Mouse (Mus musculus) olfactory bulb, adult 2 months (tissue): Measurements from ENCODE around the gene Zbtb22. TPM values are rescaled to one million over a fixed set of nuclear protein-coding genes. Genes with fewer than 3 reads are reported as not detected.

Experiments
- H3K27ac ChIP-seq: fragments of 200-500 bp; 2 replicates; pipeline ENCODE4 v1.5.1; 2012; ENCODE audit warnings: low read depth, low read length; ENCODE audit not compliant: insufficient read depth
- H3K4me1 ChIP-seq: fragments of 200-500 bp; 2 replicates; pipeline ENCODE4 v1.6.1; 2012; ENCODE audit warnings: low read length; ENCODE audit not compliant: control insufficient read depth, insufficient read depth
- H3K4me3 ChIP-seq: fragments of 200-500 bp; 2 replicates; pipeline ENCODE4 v1.5.1; 2012; ENCODE audit warnings: mild to moderate bottlenecking, low read depth, low read length, moderate library complexity; ENCODE audit not compliant: insufficient read depth
- CTCF ChIP-seq: fragments of 200-500 bp; IDR thresholded peaks from 2 replicates; pipeline ENCODE4 v1.5.1; 2012; ENCODE audit warnings: low read depth, mild to moderate bottlenecking, low read length, moderate library complexity; ENCODE audit not compliant: insufficient read depth
- POLR2A ChIP-seq: fragments of 200-500 bp; IDR thresholded peaks from 2 replicates; pipeline ENCODE4 v1.6.1; 2012; ENCODE audit warnings: mild to moderate bottlenecking, low read depth, low read length, moderate library complexity; ENCODE audit not compliant: insufficient read depth
- WGBS: fragments of 180-500 bp; shearing (Covaris S2); methylation state at CpG from one replicate; pipeline ENCODE4 v1.1.7; 2018; 5-methylcytosine and 5-hydroxymethylcytosine counted together
- polyA plus RNA-seq: library from polyadenylated mRNA; stranded (reverse); fragments of >200 nt; gene quantifications from 2 replicates; pipeline ENCODE4 v1.2.4, GENCODE M21; 2012; ENCODE audit warnings: low replicate concordance; ENCODE audit not compliant: missing spikeins, insufficient read depth, insufficient read length

Gene Zbtb22
- polyA plus RNA-seq, 1 experiment: not detected

DNA sequence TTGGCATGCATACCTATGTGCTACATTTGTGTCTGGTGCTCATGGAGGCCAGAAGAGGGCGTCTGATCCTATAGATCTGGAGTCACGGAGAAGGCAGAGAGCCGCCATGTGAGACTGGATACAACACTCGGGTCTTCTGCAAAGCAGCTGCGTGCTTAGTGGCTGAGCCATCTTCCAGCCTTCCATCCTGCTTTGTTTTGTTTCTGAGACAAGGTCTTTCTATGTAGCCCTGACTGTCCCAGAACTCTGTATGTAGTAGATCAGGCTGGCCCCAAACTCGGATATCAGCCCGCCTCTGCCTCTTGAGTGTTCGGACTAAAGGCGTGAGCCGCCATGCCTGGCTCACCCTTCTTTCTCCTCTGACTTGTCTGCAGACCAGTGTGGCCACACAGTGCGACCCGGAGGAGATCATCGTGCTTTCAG, 724 bp upstream of the Zbtb22 start:
- TF ChIP-seq CTCF: no peak
- TF ChIP-seq POLR2A: no peak
- peaks cover 36% of the 10 kb centered on the region for H3K4me1 ChIP-seq
- no peak overlapping the region for H3K4me3 ChIP-seq
- H3K27ac ChIP-seq: no peak overlapping the region
- WGBS: 57% methylated on average over 13 of the region's 13 CpGs

DNA sequence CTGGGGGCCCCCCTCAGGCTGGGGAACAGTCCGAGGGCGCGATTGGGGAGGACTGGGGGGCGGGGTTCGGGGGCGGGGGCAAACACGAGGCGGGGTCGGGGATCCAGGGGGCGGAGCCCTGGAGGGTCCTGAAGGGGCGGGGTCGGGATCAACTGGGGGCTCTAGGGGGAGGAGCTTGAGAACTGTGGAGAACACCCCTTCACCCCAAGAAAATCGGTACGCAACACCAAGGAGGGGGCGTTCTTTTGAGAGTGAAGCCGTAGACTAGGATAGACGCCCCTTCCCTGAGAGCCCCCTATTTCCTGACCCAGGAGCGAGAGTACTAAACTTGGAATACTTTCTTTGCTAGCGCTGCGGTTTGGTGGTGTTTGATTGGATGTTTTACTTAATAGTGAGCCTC, 590 bp downstream of the Zbtb22 start:
- H3K27ac ChIP-seq: no peak overlapping the region
- TF ChIP-seq CTCF (no peak), POLR2A (no peak)
- peaks cover 37% of the 10 kb centered on the region for H3K4me1 ChIP-seq
- H3K4me3 ChIP-seq: peak overlapping the region; percentile 50
- WGBS: 1% methylated on average over 19 of the region's 20 CpGs

- Histone ChIP-seq H3K4me3 (peak overlapping the region; percentile 50; the same call in 1 of the 2 replicates), H3K27ac (no peak overlapping the region), H3K4me1 (peaks cover 34% of the 10 kb centered on the region)
- WGBS: 70% methylated on average over 31 of the region's 31 CpGs
- no peak for TF ChIP-seq CTCF
- TF ChIP-seq POLR2A: no peak
Measured at GRCm38 (mm10) chr17:33916847-33917655, 1.3 kb downstream of the Zbtb22 start.

GRCm38 (mm10) chr17:33917656-33918292, 2.1 kb downstream of the Zbtb22 start:
- Histone ChIP-seq H3K4me3 (no peak overlapping the region), H3K4me1 (peaks cover 34% of the 10 kb centered on the region), H3K27ac (no peak overlapping the region)
- TF ChIP-seq POLR2A (no peak), CTCF (no peak)
- 84% methylated on average over 18 of the region's 18 CpGs for WGBS

- Histone ChIP-seq H3K4me3 (peak overlapping the region; percentile 59; the same call in 1 of the 2 replicates), H3K4me1 (peaks cover 34% of the 10 kb centered on the region), H3K27ac (no peak overlapping the region)
- WGBS: 63% methylated on average over 37 of the region's 37 CpGs
- TF ChIP-seq POLR2A (no peak), CTCF (no peak)
Measured at GRCm38 (mm10) chr17:33918293-33919203, 2.8 kb downstream of the Zbtb22 start.

DNA sequence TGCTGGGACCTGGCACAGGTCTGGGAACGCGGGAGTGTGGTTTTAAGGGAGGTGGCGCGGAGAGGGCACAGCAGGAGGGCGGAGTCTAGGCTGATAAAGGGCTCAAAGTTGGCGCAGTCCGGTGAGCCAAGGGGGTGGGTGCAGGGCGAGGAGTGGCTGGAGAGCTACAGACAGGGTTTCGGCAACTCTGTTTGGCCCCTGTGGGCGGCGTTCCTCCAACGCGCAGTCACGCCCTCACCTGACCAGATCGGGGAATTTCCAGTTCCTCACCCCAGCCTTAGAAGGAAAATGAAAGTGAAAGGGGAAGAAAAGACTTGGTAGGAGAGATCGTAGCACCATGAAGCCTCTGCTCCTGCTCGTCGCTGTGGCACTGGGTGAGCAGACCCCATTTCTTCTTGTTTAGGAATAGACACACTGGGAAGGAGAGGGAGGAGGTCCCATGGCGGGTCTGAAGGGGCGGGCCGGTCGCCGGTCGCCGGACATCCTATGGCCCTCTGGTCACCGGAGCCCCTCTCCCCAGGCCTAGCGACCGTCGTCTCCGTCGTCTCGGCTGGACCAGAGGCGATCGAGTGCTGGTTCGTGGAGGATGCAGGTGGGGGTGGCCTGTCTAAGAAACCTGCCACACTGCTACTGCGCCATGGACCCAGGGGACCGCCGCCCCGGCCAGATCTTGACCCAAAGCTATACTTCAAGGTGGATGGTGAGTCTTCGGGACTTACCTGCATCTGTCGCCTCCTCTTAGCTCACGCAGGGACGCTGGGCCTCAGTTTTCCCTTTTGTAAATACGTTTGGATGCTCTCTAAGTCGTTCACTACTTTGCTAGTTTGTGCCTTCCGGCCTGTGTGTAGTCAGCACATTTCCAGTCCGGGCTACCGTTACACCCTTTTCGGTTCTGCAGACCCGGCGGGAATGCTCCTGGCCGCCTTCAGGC, 3.9 kb downstream of the Zbtb22 start:
- peak overlapping the region; percentile 12; the same call in 1 of the 2 replicates for H3K27ac ChIP-seq
- TF ChIP-seq POLR2A: no peak
- no peak for TF ChIP-seq CTCF
- WGBS: 2% methylated on average over 52 of the region's 52 CpGs

DNA sequence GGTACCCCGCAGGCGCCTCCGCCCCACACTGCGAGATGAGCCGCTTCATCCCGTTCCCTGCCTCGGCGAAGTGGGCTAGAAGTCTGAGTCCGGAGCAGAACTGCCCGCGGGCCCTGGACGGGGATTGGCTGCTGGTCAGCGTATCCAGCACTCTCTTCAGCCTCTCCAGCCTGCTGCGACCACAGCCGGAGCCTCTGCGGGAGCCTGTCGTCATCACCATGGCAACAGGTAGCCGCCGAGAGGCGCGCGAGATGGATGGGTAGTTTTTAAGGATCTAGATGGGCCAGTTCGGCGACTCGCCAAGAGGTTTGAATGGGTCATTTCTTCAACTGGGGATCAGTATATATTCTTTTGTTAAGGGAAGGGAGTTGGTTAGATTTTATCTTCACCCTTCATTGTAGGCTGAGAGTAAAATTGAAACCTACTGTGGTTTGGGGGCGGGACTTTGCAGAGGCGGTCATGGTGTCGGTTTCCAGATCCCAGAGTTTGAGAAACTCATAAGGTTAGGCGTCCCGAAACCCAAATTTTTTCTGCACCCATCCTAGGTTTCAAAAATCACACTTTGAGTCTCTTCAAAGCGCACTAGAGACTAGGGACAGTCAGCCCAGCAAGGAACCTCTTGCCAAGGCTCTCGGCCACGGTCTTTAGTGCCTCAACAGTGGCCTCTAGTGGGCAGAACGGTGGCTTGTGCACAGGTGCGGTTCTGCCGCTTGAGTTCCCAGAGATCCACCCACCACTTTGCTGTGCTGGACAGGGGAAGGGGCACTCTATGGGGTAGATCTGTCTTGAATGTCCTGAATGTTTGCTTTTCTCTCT, 4.8 kb downstream of the Zbtb22 start:
- 0 out of 2 replicates have a peak overlapping the region, but pooled peaks have one; percentile 12 for H3K27ac ChIP-seq
- peak overlapping the region; percentile 59 for H3K4me3 ChIP-seq
- peaks cover 30% of the 10 kb centered on the region for H3K4me1 ChIP-seq
- TF ChIP-seq CTCF (peak; percentile 79), POLR2A (no peak)
- WGBS: 1% methylated on average over 36 of the region's 36 CpGs

More for the DNA sequence above, 3.9 kb downstream of the Zbtb22 start:
- Histone ChIP-seq H3K4me3 (peak overlapping the region; percentile 59), H3K4me1 (peaks cover 34% of the 10 kb centered on the region)
